Mouse (Mus musculus): ENCODE data around the gene Ugt1a6a.
"Not testable (repeated sequence)": the region's sequence is repeated elsewhere in the genome, so short reads cannot be mapped to it uniquely, and the experiment has no call there.

The Ugt1a6a gene

GRCm38 (mm10) chr1:88212341-88213045 lies 77.9 kb downstream of the Ugt1a6a start:
- DNase-seq (ENCODE audit: low spot score), result no peak

- no peak for DNase-seq (ENCODE audit: low spot score)
These were observed 78.5 kb downstream of the Ugt1a6a start for GRCm38 (mm10) chr1:88213061-88213460.

GRCm38 (mm10) chr1:88213766-88214461 lies 79.3 kb downstream of the Ugt1a6a start:
- DNase-seq (ENCODE audit: low spot score), result no peak

- no peak for DNase-seq (ENCODE audit: low spot score)
These were observed 79.9 kb downstream of the Ugt1a6a start for GRCm38 (mm10) chr1:88214462-88214952.

- DNase-seq (ENCODE audit: low spot score), result no peak
These were observed 81.1 kb downstream of the Ugt1a6a start for GRCm38 (mm10) chr1:88215466-88216380.

- DNase-seq (ENCODE audit: low spot score), result no peak
These were observed 81.9 kb downstream of the Ugt1a6a start for GRCm38 (mm10) chr1:88216551-88216950.

- DNase-seq (ENCODE audit: low spot score), result no peak
These were observed 82.5 kb downstream of the Ugt1a6a start for GRCm38 (mm10) chr1:88217144-88217543.

- DNase-seq (ENCODE audit: low spot score), result no peak
These were observed 83.0 kb downstream of the Ugt1a6a start for GRCm38 (mm10) chr1:88217576-88217975.

- no peak for DNase-seq (ENCODE audit: low spot score)
These were observed 83.4 kb downstream of the Ugt1a6a start for GRCm38 (mm10) chr1:88218051-88218450.

- DNase-seq (ENCODE audit: low spot score), result no peak
These were observed 84.0 kb downstream of the Ugt1a6a start for GRCm38 (mm10) chr1:88218591-88218990.

GRCm38 (mm10) chr1:88219054-88219453 lies 84.4 kb downstream of the Ugt1a6a start:
- no peak for DNase-seq (ENCODE audit: low spot score)

- DNase-seq (ENCODE audit: low spot score), result no peak
These were observed 85.7 kb downstream of the Ugt1a6a start for GRCm38 (mm10) chr1:88220336-88220735.

GRCm38 (mm10) chr1:88222216-88222615 lies 87.6 kb downstream of the Ugt1a6a start:
- no peak for DNase-seq (ENCODE audit: low spot score)

GRCm38 (mm10) chr1:88223011-88223515 lies 88.5 kb downstream of the Ugt1a6a start:
- DNase-seq (ENCODE audit: low spot score), result not testable (repeated sequence)

- no peak for DNase-seq (ENCODE audit: low spot score)
These were observed 89.0 kb downstream of the Ugt1a6a start for GRCm38 (mm10) chr1:88223591-88223990.

GRCm38 (mm10) chr1:88224029-88224776 lies 89.6 kb downstream of the Ugt1a6a start:
- no peak for DNase-seq (ENCODE audit: low spot score)

GRCm38 (mm10) chr1:88225301-88225700 lies 90.7 kb downstream of the Ugt1a6a start:
- not testable (repeated sequence) for DNase-seq (ENCODE audit: low spot score)

GRCm38 (mm10) chr1:88225741-88226140 lies 91.1 kb downstream of the Ugt1a6a start:
- DNase-seq (ENCODE audit: low spot score), result no peak

GRCm38 (mm10) chr1:88226670-88227379 lies 92.2 kb downstream of the Ugt1a6a start, which contains the start of gene Mroh2a:
TSS of gene Mroh2a (plus strand) at chr1:88226986.
- DNase-seq (ENCODE audit: low spot score), result no peak

- no peak for DNase-seq (ENCODE audit: low spot score)
These were observed 92.9 kb downstream of the Ugt1a6a start for GRCm38 (mm10) chr1:88227482-88227881.

- no peak for DNase-seq (ENCODE audit: low spot score)
These were observed 93.5 kb downstream of the Ugt1a6a start for GRCm38 (mm10) chr1:88228121-88228520.

All from retina, embryonic 14.5 days (tissue).